Mouse (Mus musculus) 3134 (cell line): Measurements from ENCODE around the gene Bcdin3d.

Source experiments
- DNase-seq: peaks from one replicate; pipeline ENCODE4 v3.0.0-alpha.2; 2011; ENCODE audit warnings: low spot score; ENCODE audit not compliant: insufficient read length; ENCODE audit errors: extremely low read depth

Gene Bcdin3d

DNA sequence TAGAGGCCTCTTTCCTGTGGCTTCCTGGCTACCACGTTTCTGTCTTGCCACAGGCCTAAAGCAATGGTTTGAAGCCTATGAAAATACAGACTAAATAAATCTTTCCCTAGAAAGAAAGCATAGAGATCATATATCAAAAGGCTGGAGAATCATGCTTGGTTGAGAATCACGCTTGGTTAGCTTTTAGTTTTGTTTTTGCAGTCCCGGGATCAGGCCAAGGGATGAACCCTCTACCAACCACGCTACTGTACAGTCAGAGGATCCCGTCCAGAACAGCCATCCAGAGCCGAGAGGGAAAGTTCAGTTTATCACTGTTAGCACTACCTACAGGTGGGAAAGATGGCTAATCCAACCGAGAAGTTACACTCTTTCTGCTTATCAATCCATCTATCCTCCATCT is 32.2 kb downstream of the Bcdin3d start:
- DNase-seq: no peak

GRCm38 (mm10) chr15:99440816-99441457 is 33.6 kb downstream of the Bcdin3d start:
- no peak for DNase-seq

DNA sequence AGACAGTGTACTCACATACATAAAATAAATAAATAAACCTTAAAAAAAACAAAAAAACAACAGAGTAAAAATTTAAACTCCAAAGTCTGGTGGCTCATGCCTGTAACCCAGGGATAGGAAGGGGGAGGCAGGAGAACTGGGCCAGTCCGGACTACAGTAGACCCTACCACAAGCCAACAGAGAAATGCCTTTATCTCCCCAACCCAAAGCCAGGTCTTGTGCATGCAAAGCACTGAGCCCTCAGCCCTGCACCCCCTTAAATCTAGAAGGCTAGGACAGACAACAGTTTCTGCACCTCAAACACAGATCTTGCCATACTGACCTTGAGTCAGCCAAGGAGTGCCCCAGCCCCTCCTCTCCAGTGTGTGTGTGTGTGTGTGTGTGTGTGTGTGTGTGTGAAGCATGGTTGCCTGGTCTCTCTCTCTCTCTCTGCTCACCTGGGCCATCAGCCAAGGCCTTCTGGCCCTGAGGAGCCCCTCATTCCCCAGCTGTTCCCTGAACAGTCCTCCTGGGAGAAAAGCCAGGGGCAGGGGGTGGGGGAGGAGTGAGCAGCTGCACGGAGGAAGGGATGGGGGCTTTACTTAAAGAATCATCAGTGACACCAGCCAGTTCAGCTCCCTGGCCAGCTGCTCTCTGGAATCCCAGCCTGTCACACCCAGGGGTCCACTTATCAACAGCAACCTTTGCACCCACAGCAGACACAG is 34.3 kb downstream of the Bcdin3d start:
- no peak for DNase-seq

GRCm38 (mm10) chr15:99438966-99439698 is 35.4 kb downstream of the Bcdin3d start:
- DNase-seq: no peak

DNA sequence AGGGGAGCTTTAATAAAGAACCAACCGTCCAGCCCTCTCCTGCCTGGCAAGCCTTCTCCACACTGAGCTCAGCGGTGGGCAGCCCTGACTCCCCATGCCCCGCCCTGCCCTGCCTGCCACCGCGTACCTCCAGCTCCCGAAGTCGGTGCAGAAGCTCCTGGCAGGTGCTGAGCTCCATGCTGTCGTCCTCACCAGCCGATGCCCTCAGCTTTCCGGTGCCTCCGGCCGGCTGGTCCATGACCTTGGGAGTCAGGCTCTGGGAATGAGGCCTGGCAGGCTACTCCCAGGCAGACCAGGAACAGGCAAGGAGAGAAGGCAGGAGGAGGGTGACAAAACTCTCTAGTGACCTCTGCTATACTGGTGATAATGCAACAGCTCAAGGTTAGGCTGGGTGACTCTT is 40.6 kb downstream of the Bcdin3d start:
- no peak for DNase-seq

GRCm38 (mm10) chr15:99433081-99433718 is 41.3 kb downstream of the Bcdin3d start:
- DNase-seq: no peak

- peak; percentile 71 for DNase-seq
Measured at GRCm38 (mm10) chr15:99431967-99432366, 42.6 kb downstream of the Bcdin3d start.

DNA sequence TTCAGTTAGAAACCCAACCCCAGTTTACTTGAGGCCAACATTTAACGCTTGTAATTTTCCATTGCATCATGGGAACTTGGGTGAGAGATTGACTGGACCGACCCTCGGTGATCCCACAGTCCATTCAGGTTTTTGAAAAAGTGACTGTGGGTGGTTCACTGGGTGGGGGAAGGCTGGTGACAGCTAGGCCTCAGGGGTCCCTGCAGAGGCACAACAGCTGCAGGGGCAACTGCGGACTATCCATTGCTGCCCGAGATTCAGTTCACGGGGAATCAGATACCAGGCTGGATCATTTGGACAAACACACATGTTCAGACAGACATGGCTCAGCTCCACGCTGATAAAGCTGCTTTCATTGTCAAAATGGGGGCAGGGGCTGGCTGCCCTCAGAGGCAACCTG is 43.0 kb downstream of the Bcdin3d start:
- DNase-seq: no peak

- DNase-seq: no peak
Measured at GRCm38 (mm10) chr15:99431063-99431462, 43.5 kb downstream of the Bcdin3d start.

DNA sequence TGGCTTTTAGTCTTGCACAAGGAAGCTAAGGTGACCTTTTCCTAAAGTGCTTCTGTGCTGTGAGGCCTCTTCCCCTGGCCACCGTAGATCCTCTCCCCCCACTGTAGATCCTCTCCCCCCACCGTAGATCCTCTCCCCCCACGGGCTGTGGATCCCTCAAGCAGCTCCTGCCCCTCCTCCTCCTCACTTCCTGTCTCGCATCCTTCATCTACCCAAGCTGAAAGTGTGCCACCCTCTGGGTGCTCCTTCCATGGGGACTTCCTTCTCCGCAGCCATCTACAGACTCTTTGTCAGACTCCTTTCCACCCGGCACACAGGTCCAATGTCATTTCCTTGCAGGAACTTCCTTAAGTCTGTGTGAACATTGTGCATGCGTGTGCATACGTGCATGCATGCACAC is 44.1 kb downstream of the Bcdin3d start:
- no peak for DNase-seq

GRCm38 (mm10) chr15:99423884-99424283 is 50.6 kb downstream of the Bcdin3d start:
- DNase-seq: no peak

DNA sequence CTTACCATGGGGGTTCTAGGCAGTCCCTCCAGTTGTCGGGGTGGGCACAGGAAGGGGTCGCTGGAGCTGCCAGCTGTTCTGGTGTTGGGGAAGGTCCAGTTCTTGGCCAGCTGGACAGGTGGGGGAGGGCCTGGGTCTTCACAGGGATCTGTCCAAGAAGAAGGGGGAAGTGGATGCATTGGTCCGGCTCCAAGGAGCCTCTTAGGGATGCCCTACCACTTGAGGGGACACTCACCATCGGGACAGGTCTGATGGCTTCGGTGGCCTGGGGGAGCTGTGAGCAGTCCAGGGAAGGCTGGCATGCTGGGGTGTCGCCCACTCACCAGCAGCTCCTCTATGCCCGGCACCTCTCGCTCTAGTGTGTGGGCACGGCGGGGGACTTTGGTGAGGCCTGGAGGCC is 51.4 kb downstream of the Bcdin3d start:
- no peak for DNase-seq

DNA sequence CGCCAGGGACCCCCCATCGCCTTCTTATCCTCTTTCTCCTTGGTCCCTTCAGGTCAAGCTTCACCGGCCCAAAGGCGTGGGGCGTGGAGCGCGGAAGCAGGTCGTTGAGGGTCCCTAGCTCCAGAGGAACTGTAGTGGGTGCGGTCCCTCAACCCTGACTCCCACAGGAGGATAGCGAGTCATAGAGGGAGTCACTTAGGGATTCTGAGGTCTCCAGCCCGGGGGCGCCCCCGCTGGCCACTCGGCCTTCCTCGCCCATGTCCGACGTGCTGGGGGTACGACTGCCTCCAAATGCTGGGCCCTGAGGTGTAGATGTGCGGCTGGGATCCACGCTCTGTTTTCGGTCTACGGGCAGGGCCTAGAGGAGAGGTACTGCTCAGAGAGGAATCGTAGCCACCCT is 52.0 kb downstream of the Bcdin3d start:
- no peak for DNase-seq

- DNase-seq: no peak
Measured at GRCm38 (mm10) chr15:99421676-99422075, 52.9 kb downstream of the Bcdin3d start.

GRCm38 (mm10) chr15:99421152-99421551 is 53.4 kb downstream of the Bcdin3d start:
- DNase-seq: peak; percentile 60

- DNase-seq: peak; percentile 74
Measured at GRCm38 (mm10) chr15:99420521-99421014, 54.0 kb downstream of the Bcdin3d start.

DNA sequence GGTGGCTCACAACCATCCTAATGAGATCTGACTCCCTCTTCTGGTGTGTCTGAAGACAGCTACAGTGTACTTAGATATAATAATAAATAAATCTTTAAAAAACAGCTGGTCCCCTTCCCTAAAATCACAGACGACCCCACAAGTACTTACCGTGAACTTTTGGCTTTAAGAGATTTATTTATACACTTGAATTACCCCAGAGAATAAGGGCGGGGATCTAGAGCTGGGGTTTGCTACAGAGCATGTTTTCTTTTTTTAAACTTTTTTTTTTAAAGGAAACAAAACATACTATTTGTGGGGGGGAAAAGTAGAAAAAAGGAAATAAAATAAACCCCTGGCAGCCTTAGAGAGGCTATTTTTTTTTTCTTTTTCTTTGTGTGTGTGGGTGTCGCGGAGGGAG is 54.4 kb downstream of the Bcdin3d start:
- DNase-seq: no peak
